Mouse (Mus musculus) skeletal muscle tissue, adult 2 months (tissue): ENCODE data around the gene Vmn2r70.

Source experiments
- DNase-seq: peaks from one replicate; pipeline ENCODE4 v3.0.0-alpha.2; 2012; ENCODE audit warnings: low read depth, low spot score

Gene Vmn2r70

GRCm38 (mm10) chr7:85569092-85569491 lies at the start of gene Vmn2r70:
TSS of gene Vmn2r70 (minus strand) at chr7:85569192.
- no peak for DNase-seq

- no peak for DNase-seq
Observed at GRCm38 (mm10) chr7:85562787-85563186, 6.2 kb downstream of the Vmn2r70 start, which contains the start of gene Vmn2r71. TSS of gene Vmn2r71 (plus strand) at chr7:85563087.

DNA sequence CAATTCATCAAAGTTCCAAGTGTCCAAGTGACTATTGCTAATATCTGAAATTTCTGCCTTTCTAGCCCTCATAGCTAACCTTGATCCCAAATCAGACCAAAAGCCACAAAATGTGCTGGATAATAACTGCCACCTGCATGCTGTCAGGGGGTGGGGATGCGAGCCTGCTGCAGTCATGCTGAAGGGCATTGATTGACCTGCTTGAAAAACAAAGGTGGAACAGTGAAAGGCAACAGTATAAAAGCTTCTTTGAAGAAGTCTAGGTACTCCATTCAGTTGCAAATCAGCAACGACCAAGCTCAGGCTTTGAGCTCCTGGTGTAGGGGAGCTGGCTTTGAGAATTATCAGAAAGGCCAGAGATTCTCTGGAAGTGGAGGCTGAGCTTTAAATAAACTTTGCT lies 25.9 kb downstream of the Vmn2r70 start:
- no peak for DNase-seq

DNA sequence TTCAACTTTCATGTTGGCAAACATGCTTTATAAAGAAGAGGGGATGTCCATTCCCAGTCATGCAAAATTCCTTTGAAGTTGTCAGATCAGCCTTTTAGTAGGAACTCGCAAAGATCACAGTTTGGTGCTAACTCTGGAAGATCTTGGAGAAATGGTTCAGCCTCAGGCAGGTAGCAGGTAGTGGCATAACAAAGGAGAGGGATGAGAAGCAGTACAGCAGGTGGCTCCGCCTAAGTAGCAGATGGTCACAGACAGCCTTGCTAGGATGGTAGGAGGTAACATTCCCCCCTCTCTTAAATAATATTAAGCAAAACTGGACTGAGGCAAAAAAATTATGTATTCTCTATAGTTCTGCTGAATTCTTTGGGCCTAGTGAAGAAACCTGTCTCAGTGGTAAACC lies 26.9 kb downstream of the Vmn2r70 start:
- no peak for DNase-seq
